Mouse (Mus musculus): ENCODE measurements around the gene Abhd13. TPM values are rescaled to one million over a fixed set of nuclear protein-coding genes. Genes with fewer than 3 reads are reported as not detected.

The Abhd13 gene
- total RNA-seq (2021), result 10 to 100 TPM; 27.8 to 28.2 TPM
- long read RNA-seq, experiment 1, full-length matches to known transcripts, result 22 of 23 reads
- long read RNA-seq, experiment 1, partial matches to known transcripts, result 0 of 23 reads
- long read RNA-seq, experiment 1, other reads (novel, unspliced or antisense), result 1 of 23 reads
- long read RNA-seq, experiment 2, full-length matches to known transcripts, result 31 of 35 reads
- long read RNA-seq, experiment 2, partial matches to known transcripts, result 0 of 35 reads
- long read RNA-seq, experiment 2, other reads (novel, unspliced or antisense), result 4 of 35 reads

- DNase-seq (ENCODE audit: low spot score in 2 of 2), result peak; percentile 97 to 99
- peak within 1 kb of the TSS; percentile 84 for H3K4me3 ChIP-seq
- no peak for TF ChIP-seq CTCF (conservative IDR thresholded peaks at IDR 0.05)
- H3K27ac ChIP-seq, result peak within 1 kb of the TSS; percentile 94
Observed at GRCm38 (mm10) chr8:9977573-9978314, at the start of gene Abhd13, which contains the start of gene Lig4. Gene Abhd13 (plus strand): TSS chr8:9977707. Gene Lig4 (minus strand): TSS chr8:9977686.

GRCm38 (mm10) chr8:9929746-9930445 is 47.6 kb upstream of the Abhd13 start:
- H3K27ac ChIP-seq, result 0 out of 2 replicates have a peak overlapping the region, but pooled peaks have one; percentile 1
- no peak for TF ChIP-seq CTCF (conservative IDR thresholded peaks at IDR 0.05)
- DNase-seq (ENCODE audit: low spot score in 2 of 2), result peak; percentile 23 to 47
- H3K4me3 ChIP-seq, result no peak overlapping the region

- DNase-seq (ENCODE audit: low spot score in 2 of 2), result no peak
Observed at GRCm38 (mm10) chr8:9932711-9933110, 44.8 kb upstream of the Abhd13 start.

GRCm38 (mm10) chr8:9934891-9935565 is 42.5 kb upstream of the Abhd13 start:
- Histone ChIP-seq H3K27ac (no peak overlapping the region), H3K4me3 (no peak overlapping the region)
- DNase-seq (ENCODE audit: low spot score in 2 of 2), result peak; percentile 20 to 63
- peak; percentile 95 for TF ChIP-seq CTCF (conservative IDR thresholded peaks at IDR 0.05)

More at GRCm38 (mm10) chr8:9932711-9933110, 44.8 kb upstream of the Abhd13 start:
- Histone ChIP-seq H3K27ac (no peak overlapping the region), H3K4me3 (no peak overlapping the region)
- TF ChIP-seq CTCF (conservative IDR thresholded peaks at IDR 0.05), result no peak

- DNase-seq (ENCODE audit: low spot score in 2 of 2), result no peak
- Histone ChIP-seq H3K27ac (no peak overlapping the region), H3K4me3 (no peak overlapping the region)
- no peak; the same call in 1 of the 2 replicates for TF ChIP-seq CTCF (conservative IDR thresholded peaks at IDR 0.05)
Observed at GRCm38 (mm10) chr8:9935574-9935973, 41.9 kb upstream of the Abhd13 start.

GRCm38 (mm10) chr8:9949134-9949890 is 28.2 kb upstream of the Abhd13 start:
- no peak for TF ChIP-seq CTCF (conservative IDR thresholded peaks at IDR 0.05)
- H3K27ac ChIP-seq, result no peak overlapping the region

GRCm38 (mm10) chr8:9958338-9958737 is 19.2 kb upstream of the Abhd13 start:
- TF ChIP-seq CTCF (conservative IDR thresholded peaks at IDR 0.05), result no peak
- Histone ChIP-seq H3K4me3 (no peak overlapping the region), H3K27ac (no peak overlapping the region)
- DNase-seq (ENCODE audit: low spot score in 2 of 2), result no peak

More at GRCm38 (mm10) chr8:9949134-9949890, 28.2 kb upstream of the Abhd13 start:
- no peak for DNase-seq (ENCODE audit: low spot score in 2 of 2)
- no peak overlapping the region for H3K4me3 ChIP-seq

- TF ChIP-seq CTCF (conservative IDR thresholded peaks at IDR 0.05), result no peak
- no peak overlapping the region for H3K27ac ChIP-seq
- H3K4me3 ChIP-seq, result no peak overlapping the region
- DNase-seq (ENCODE audit: low spot score in 2 of 2), result no peak
Observed at GRCm38 (mm10) chr8:9959919-9960318, 17.6 kb upstream of the Abhd13 start.

- no peak for DNase-seq (ENCODE audit: low spot score in 2 of 2)
- H3K4me3 ChIP-seq, result no peak overlapping the region
- no peak for TF ChIP-seq CTCF (conservative IDR thresholded peaks at IDR 0.05)
- H3K27ac ChIP-seq, result no peak overlapping the region
Observed at GRCm38 (mm10) chr8:9971866-9972265, 5.6 kb upstream of the Abhd13 start.

GRCm38 (mm10) chr8:9975276-9975675 is 2.2 kb upstream of the Abhd13 start:
- H3K4me3 ChIP-seq, result peak overlapping the region; percentile 64

GRCm38 (mm10) chr8:9975898-9976611 is 1.5 kb upstream of the Abhd13 start:
- peak; percentile 98 for DNase-seq (ENCODE audit: low spot score in 2 of 2)
- H3K27ac ChIP-seq, result peak overlapping the region; percentile 80
- H3K4me3 ChIP-seq, result peak overlapping the region; percentile 64
- peak; percentile 91 for TF ChIP-seq CTCF (conservative IDR thresholded peaks at IDR 0.05)

More at GRCm38 (mm10) chr8:9975276-9975675, 2.2 kb upstream of the Abhd13 start:
- H3K27ac ChIP-seq, result no peak overlapping the region
- DNase-seq (ENCODE audit: low spot score in 2 of 2), result no peak
- TF ChIP-seq CTCF (conservative IDR thresholded peaks at IDR 0.05), result no peak

Data from layer of hippocampus, adult 2 months (tissue).